Mouse (Mus musculus): Measurements from ENCODE around the gene Gm7102. TPM values are rescaled to one million over a fixed set of nuclear protein-coding genes. Genes with fewer than 3 reads are reported as not detected.
"Not testable (repeated sequence)": the region's sequence is repeated elsewhere in the genome, so short reads cannot be mapped to it uniquely, and the experiment has no call there.

Gm7102 gene
- polyA plus RNA-seq (2015; fragmentation: Nextera tagmentation; extraction: Ambion mirVana): 0.15 and 0.17 TPM in 2 replicates

GRCm38 (mm10) chr19:61175756-61176324 is at the start of gene Gm7102:
TSS of gene Gm7102 (minus strand) at chr19:61176309.
- Histone ChIP-seq H3K36me3 (no peaks in the 10 kb centered on the region), H3K27me3 (no peaks in the 10 kb centered on the region), H3K27ac (no peak within 1 kb of the TSS), H3K9me3 (replicated peaks) (0 out of 2 replicates have a peak, but pooled peaks cover 2% of the 10 kb centered on the region), H3K4me3 (replicated peaks) (peak within 1 kb of the TSS; percentile 46), H3K9ac (0 out of 2 replicates have a peak within 1 kb of the TSS, but pooled peaks have one; percentile 36), H3K4me1 (no peaks in the 10 kb centered on the region), H3K4me2 (peak within 1 kb of the TSS; percentile 65)
- no peak; the same call in 1 of the 2 replicates for ATAC-seq (replicated peaks; ENCODE audit: low FRiP score)
- WGBS: 26% methylated on average over 39 of the region's 39 CpGs

GRCm38 (mm10) chr19:61224678-61225525 is 48.8 kb upstream of the Gm7102 start:
- Histone ChIP-seq H3K4me2 (peak overlapping the region; percentile 78), H3K36me3 (no peaks in the 10 kb centered on the region), H3K27me3 (no peaks in the 10 kb centered on the region), H3K4me1 (peaks cover 18% of the 10 kb centered on the region), H3K27ac (peak overlapping the region; percentile 97), H3K9me3 (replicated peaks) (peaks cover 6% of the 10 kb centered on the region; the same call in 1 of the 2 replicates), H3K4me3 (replicated peaks) (peak overlapping the region; percentile 66), H3K9ac (no peak overlapping the region)
- ATAC-seq (replicated peaks; ENCODE audit: low FRiP score): peak; percentile 28
- 35% methylated on average over 53 of the region's 53 CpGs for WGBS

GRCm38 (mm10) chr19:61223706-61224328 is 47.7 kb upstream of the Gm7102 start:
- 91% methylated on average over 6 of the region's 6 CpGs for WGBS
- H3K4me3 ChIP-seq (replicated peaks): no peak overlapping the region
- no peak overlapping the region for H3K4me2 ChIP-seq
- H3K27ac ChIP-seq: no peak overlapping the region
- no peak overlapping the region for H3K9ac ChIP-seq
- H3K9me3 ChIP-seq (replicated peaks): peaks cover 6% of the 10 kb centered on the region; the same call in 1 of the 2 replicates
- H3K4me1 ChIP-seq: peaks cover 18% of the 10 kb centered on the region
- H3K27me3 ChIP-seq: no peaks in the 10 kb centered on the region
- no peak for ATAC-seq (replicated peaks; ENCODE audit: low FRiP score)
- H3K36me3 ChIP-seq: no peaks in the 10 kb centered on the region

- not testable (repeated sequence) for H3K4me2 ChIP-seq; H3K9me3 ChIP-seq (replicated peaks); H3K27ac ChIP-seq; H3K36me3 ChIP-seq; H3K27me3 ChIP-seq; H3K4me3 ChIP-seq (replicated peaks); H3K9ac ChIP-seq; ATAC-seq (replicated peaks; ENCODE audit: low FRiP score); H3K4me1 ChIP-seq
- WGBS: 72% methylated on average over 6 of the region's 6 CpGs
Observed at GRCm38 (mm10) chr19:61207506-61207905, 31.4 kb upstream of the Gm7102 start.

GRCm38 (mm10) chr19:61199836-61200235 is 23.7 kb upstream of the Gm7102 start:
- Histone ChIP-seq H3K9ac (no peak overlapping the region), H3K36me3 (no peaks in the 10 kb centered on the region), H3K4me1 (no peaks in the 10 kb centered on the region), H3K4me2 (no peak overlapping the region), H3K4me3 (replicated peaks) (no peak overlapping the region), H3K27me3 (no peaks in the 10 kb centered on the region), H3K27ac (no peak overlapping the region), H3K9me3 (replicated peaks) (no peaks in the 10 kb centered on the region)
- ATAC-seq (replicated peaks; ENCODE audit: low FRiP score): no peak
- WGBS: 19% methylated on average over 10 of the region's 10 CpGs

- Histone ChIP-seq H3K9me3 (replicated peaks) (no peaks in the 10 kb centered on the region), H3K4me3 (replicated peaks) (no peak overlapping the region), H3K4me2 (no peak overlapping the region), H3K9ac (no peak overlapping the region), H3K36me3 (no peaks in the 10 kb centered on the region), H3K27ac (no peak overlapping the region), H3K27me3 (no peaks in the 10 kb centered on the region), H3K4me1 (no peaks in the 10 kb centered on the region)
- 15% methylated on average over 13 of the region's 13 CpGs for WGBS
- no peak for ATAC-seq (replicated peaks; ENCODE audit: low FRiP score)
Observed at GRCm38 (mm10) chr19:61199316-61199715, 23.2 kb upstream of the Gm7102 start.

- H3K27me3 ChIP-seq, H3K27ac ChIP-seq: not testable (repeated sequence)
- WGBS: 82% methylated on average over 2 of the region's 2 CpGs
Observed at GRCm38 (mm10) chr19:61183590-61183989, 7.5 kb upstream of the Gm7102 start, which contains the start of gene Gm6020. TSS of gene Gm6020 (plus strand) at chr19:61183890.

GRCm38 (mm10) chr19:61151701-61152420 is 24.2 kb downstream of the Gm7102 start:
- Histone ChIP-seq H3K9ac (peak overlapping the region; percentile 37; the same call in 1 of the 2 replicates), H3K4me1 (0 out of 2 replicates have a peak, but pooled peaks cover 3% of the 10 kb centered on the region), H3K9me3 (replicated peaks) (no peaks in the 10 kb centered on the region), H3K27me3 (0 out of 2 replicates have a peak, but pooled peaks cover 13% of the 10 kb centered on the region), H3K36me3 (no peaks in the 10 kb centered on the region), H3K27ac (no peak overlapping the region), H3K4me3 (replicated peaks) (peak overlapping the region; percentile 52), H3K4me2 (peak overlapping the region; percentile 87)
- ATAC-seq (replicated peaks; ENCODE audit: low FRiP score): peak; percentile 89
- WGBS: 4% methylated on average over 27 of the region's 27 CpGs

More at GRCm38 (mm10) chr19:61183590-61183989, 7.5 kb upstream of the Gm7102 start, which contains the start of gene Gm6020:
- H3K9me3 ChIP-seq (replicated peaks): peaks cover 20% of the 10 kb centered on the region; the same call in 1 of the 2 replicates
- not testable (repeated sequence) for H3K4me2 ChIP-seq; H3K36me3 ChIP-seq; H3K9ac ChIP-seq; H3K4me1 ChIP-seq; H3K4me3 ChIP-seq (replicated peaks); ATAC-seq (replicated peaks; ENCODE audit: low FRiP score)

GRCm38 (mm10) chr19:61151372-61151700 is 24.8 kb downstream of the Gm7102 start:
- Histone ChIP-seq H3K36me3 (no peaks in the 10 kb centered on the region), H3K9ac (peak overlapping the region; percentile 37; the same call in 1 of the 2 replicates), H3K27me3 (0 out of 2 replicates have a peak, but pooled peaks cover 13% of the 10 kb centered on the region), H3K4me3 (replicated peaks) (peak overlapping the region; percentile 52), H3K9me3 (replicated peaks) (no peaks in the 10 kb centered on the region), H3K4me1 (0 out of 2 replicates have a peak, but pooled peaks cover 3% of the 10 kb centered on the region), H3K27ac (no peak overlapping the region), H3K4me2 (peak overlapping the region; percentile 87)
- WGBS: 5% methylated on average over 8 of the region's 8 CpGs
- ATAC-seq (replicated peaks; ENCODE audit: low FRiP score): peak; percentile 94

- Histone ChIP-seq H3K9ac (peak overlapping the region; percentile 72), H3K36me3 (peaks cover 5% of the 10 kb centered on the region; the same call in 1 of the 2 replicates), H3K27me3 (no peaks in the 10 kb centered on the region), H3K9me3 (replicated peaks) (no peaks in the 10 kb centered on the region), H3K4me1 (peaks cover 17% of the 10 kb centered on the region), H3K4me3 (replicated peaks) (peak overlapping the region; percentile 90), H3K4me2 (peak overlapping the region; percentile 82), H3K27ac (peak overlapping the region; percentile 78; the same call in 1 of the 2 replicates)
- 18% methylated on average over 4 of the region's 4 CpGs for WGBS
- no peak for ATAC-seq (replicated peaks; ENCODE audit: low FRiP score)
Observed at GRCm38 (mm10) chr19:61141299-61141698, 34.8 kb downstream of the Gm7102 start.

Data from kidney, embryonic 15.5 days (tissue).